Mouse (Mus musculus) activated CD4-positive, CD25-positive, alpha-beta regulatory T cell, adult 4 months (primary cell): Measurements from ENCODE around the gene Scgb3a1. TPM values are rescaled to one million over a fixed set of nuclear protein-coding genes. Genes with fewer than 3 reads are reported as not detected.

Source experiments
- ATAC-seq: one replicate; pipeline ENCODE4 v1.8.0; 2017
- polyA plus RNA-seq, 2 experiments: library from polyadenylated mRNA; unstranded; fragments of 100-300 nt; shearing (Covaris generic); gene quantifications; one replicate each; pipeline ENCODE4 v1.2.1; 2017

The Scgb3a1 gene
- polyA plus RNA-seq, 2 experiments from 2014 or later = 0.97 TPM; not detected in 1

GRCm38 (mm10) chr11:49658791-49659469 lies 4.5 kb upstream of the Scgb3a1 start:
- ATAC-seq = peak; percentile 36

GRCm38 (mm10) chr11:49659470-49659799 lies 4.0 kb upstream of the Scgb3a1 start:
- ATAC-seq = no peak

- no peak for ATAC-seq
Measured at GRCm38 (mm10) chr11:49662292-49662780, 1.1 kb upstream of the Scgb3a1 start.

GRCm38 (mm10) chr11:49664262-49665140 lies 1.1 kb downstream of the Scgb3a1 start:
- ATAC-seq = no peak

GRCm38 (mm10) chr11:49665462-49665861 lies 2.1 kb downstream of the Scgb3a1 start:
- ATAC-seq = no peak

- ATAC-seq = no peak
Measured at GRCm38 (mm10) chr11:49673433-49673832, 10.0 kb downstream of the Scgb3a1 start.

GRCm38 (mm10) chr11:49684237-49684973 lies 21.0 kb downstream of the Scgb3a1 start:
- ATAC-seq = no peak

- no peak for ATAC-seq
Measured at GRCm38 (mm10) chr11:49695013-49695412, 31.6 kb downstream of the Scgb3a1 start.

- ATAC-seq = no peak
Measured at GRCm38 (mm10) chr11:49695695-49696094, 32.3 kb downstream of the Scgb3a1 start.

- peak; percentile 39 for ATAC-seq
Measured at GRCm38 (mm10) chr11:49696472-49696871, 33.1 kb downstream of the Scgb3a1 start.

GRCm38 (mm10) chr11:49697779-49698178 lies 34.4 kb downstream of the Scgb3a1 start:
- ATAC-seq = no peak

- no peak for ATAC-seq
Measured at GRCm38 (mm10) chr11:49699079-49699478, 35.7 kb downstream of the Scgb3a1 start.

- no peak for ATAC-seq
Measured at GRCm38 (mm10) chr11:49702014-49702413, 38.6 kb downstream of the Scgb3a1 start.

- no peak for ATAC-seq
Measured at GRCm38 (mm10) chr11:49704804-49705203, 41.4 kb downstream of the Scgb3a1 start.

- ATAC-seq = no peak
Measured at GRCm38 (mm10) chr11:49707834-49708233, 44.4 kb downstream of the Scgb3a1 start.

GRCm38 (mm10) chr11:49710664-49711063 lies 47.3 kb downstream of the Scgb3a1 start:
- ATAC-seq = no peak

GRCm38 (mm10) chr11:49711981-49712554 lies 48.7 kb downstream of the Scgb3a1 start:
- peak; percentile 22 for ATAC-seq

- ATAC-seq = peak; percentile 96
Measured at GRCm38 (mm10) chr11:49712555-49713335, 49.3 kb downstream of the Scgb3a1 start, which contains the start of gene Cnot6. Gene Cnot6 (minus strand): TSS chr11:49712723.

- no peak for ATAC-seq
Measured at GRCm38 (mm10) chr11:49713336-49714334, 50.2 kb downstream of the Scgb3a1 start.
